Mouse (Mus musculus): ENCODE measurements at regions not wholly inside any gene's neighbourhood (a gene's known extent, or its start where the extent isn't known, plus 50 kb on each side); places are given as distances from the start of the nearest gene placed in this dataset.
"Not testable (repeated sequence)": the region's sequence is repeated elsewhere in the genome, so short reads cannot be mapped to it uniquely, and the experiment has no call there.

- not testable (repeated sequence) for DNase-seq
Measured at GRCm38 (mm10) chr17:13654606-13655005, 105.7 kb upstream of the Afdn start.

DNA sequence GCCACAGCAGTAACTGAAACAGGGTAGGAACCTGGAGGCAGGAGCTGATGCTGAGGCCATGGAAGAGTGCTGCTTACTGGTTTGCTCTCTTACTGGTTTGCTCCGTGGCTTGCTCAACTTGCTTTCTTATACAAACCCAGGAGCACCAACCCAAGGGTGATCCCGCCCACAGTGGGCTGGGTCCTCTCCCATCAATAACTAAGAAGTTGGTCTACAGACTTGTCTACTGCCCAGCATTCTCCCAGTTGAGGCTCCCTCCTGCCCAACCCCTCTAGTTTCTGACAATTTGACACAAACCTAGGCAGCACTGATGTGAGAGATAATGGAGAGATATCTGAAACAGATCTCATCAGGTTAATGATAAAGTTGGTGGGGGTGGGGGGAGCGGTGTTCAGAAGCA, 104.3 kb upstream of the Afdn start:
- no peak for DNase-seq

DNA sequence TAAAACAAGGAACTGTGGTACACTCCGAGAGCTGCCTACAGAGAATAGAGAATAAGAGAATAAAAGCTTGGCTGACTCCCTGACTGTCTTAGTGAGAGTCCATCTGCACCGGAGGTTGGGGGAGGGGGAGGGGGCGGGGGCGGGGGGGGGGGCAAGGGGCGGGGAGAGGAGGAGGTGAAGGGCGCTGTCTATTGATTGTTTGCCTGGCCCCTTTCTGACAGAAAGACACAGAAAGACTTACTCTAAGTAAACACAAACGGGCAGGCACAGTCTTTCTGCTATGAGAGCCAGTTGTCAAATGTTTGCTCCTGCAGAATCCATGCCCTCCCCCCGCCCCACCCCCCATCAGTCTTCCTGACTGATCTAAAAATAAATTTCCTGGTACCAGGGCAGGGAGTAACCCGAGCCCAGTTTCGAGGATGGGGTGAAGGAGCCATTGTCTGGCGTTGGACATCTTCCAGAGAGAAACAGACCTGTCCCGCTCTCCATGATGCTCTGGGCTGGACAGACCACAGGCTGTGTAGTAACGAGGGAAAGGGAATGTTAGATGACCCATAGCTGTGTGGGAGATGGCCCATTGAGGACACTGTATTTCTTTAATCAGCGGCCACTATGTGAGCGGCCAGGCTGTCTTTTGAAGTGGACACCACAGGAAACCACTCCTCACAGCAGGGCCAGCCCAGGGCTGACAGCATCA, 103.7 kb upstream of the Afdn start:
- DNase-seq = peak in 1 of 2 experiments; percentile 47

GRCm38 (mm10) chr17:13657182-13657562, 103.2 kb upstream of the Afdn start:
- no peak for DNase-seq

DNA sequence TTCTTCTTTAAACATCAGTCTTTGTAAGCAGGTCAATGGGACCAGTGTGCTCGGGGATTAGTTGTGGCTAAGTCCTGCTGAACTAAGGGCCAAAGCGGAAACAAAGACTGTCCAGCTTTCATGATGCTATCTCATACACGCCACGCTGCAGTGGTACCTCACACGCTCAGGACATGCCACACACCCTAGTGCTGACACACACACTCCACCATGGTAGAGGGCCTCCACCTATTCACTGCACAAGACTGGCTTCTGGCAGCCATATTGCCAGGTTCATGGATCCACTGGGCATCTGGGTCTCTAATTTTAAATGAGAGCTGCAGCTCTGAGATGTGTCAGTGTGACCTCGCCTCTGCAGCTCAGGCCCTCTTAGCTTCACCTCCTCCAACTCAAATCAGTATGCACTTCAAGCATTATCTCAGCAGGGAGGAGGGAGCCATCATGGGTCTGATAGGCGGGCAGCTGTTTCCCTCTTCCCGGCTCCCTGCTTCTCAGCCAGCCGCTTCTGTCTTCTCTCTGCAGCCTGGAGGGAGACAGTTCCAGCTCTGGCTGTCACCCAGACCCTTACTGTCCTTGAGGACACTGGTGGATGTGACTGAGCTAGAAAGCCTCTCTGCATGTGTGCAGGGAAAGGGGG, 102.6 kb upstream of the Afdn start:
- DNase-seq = peak in 1 of 2 experiments; percentile 65

GRCm38 (mm10) chr17:13658321-13658978, 101.9 kb upstream of the Afdn start:
- peak in 1 of 2 experiments; percentile 55 for DNase-seq

- DNase-seq = peak in 1 of 2 experiments; percentile 77
Measured at GRCm38 (mm10) chr17:13659103-13659502, 101.2 kb upstream of the Afdn start.

- peak in 1 of 2 experiments; percentile 58 for DNase-seq
Measured at GRCm38 (mm10) chr17:13659943-13660342, 100.4 kb upstream of the Afdn start.

- DNase-seq = no peak
Measured at GRCm38 (mm10) chr17:13661023-13661422, 99.3 kb upstream of the Afdn start.

DNA sequence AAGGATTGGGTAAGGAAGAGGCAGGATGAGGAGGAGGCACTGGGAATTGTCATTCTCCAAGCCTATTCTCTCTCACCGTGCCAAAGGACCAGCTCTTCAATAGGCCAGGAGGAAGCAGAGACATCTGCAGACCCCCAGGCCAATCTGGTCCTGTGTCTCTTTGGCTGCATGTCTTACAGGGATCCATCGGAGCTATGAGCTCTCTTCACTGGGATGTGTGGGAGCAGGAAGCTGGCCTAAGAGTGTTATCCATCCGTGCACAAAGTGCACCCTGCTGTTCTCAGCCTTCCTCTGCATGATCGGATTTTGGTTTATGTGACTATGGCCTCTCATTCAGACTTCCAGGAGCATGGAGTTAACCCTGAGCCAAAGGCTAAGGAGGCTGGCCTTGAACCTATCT, 98.2 kb upstream of the Afdn start:
- DNase-seq = no peak
